Mouse (Mus musculus) embryonic fibroblast, embryonic 13.5 days (primary cell): ENCODE data around the gene Bcar3. TPM values are rescaled to one million over a fixed set of nuclear protein-coding genes. Genes with fewer than 3 reads are reported as not detected.

Experiments
- H3K27ac ChIP-seq: 2 replicates; pipeline ENCODE4 v1.5.1; 2012; ENCODE audit warnings: low read length, control low read depth, inconsistent platforms; ENCODE audit not compliant: insufficient read depth
- H3K4me1 ChIP-seq: 2 replicates; pipeline ENCODE4 v1.6.1; 2011; ENCODE audit warnings: low read length; ENCODE audit not compliant: control insufficient read depth, insufficient read depth
- H3K4me3 ChIP-seq: 2 replicates; pipeline ENCODE4 v1.5.1; 2011; ENCODE audit warnings: mild to moderate bottlenecking, control low read depth, low read length; ENCODE audit not compliant: insufficient read depth
- CTCF ChIP-seq: IDR thresholded peaks from 2 replicates; pipeline ENCODE4 v1.5.1; 2011; ENCODE audit warnings: mild to moderate bottlenecking, control low read depth, low read length, moderate library complexity, borderline replicate concordance; ENCODE audit not compliant: insufficient read depth
- POLR2A ChIP-seq: IDR thresholded peaks from 2 replicates; pipeline ENCODE4 v1.6.1; 2011; ENCODE audit warnings: low read depth, mild to moderate bottlenecking, control low read depth, low read length, moderate library complexity
- polyA plus RNA-seq: library from polyadenylated mRNA; stranded (reverse); fragments of >200 nt; gene quantifications from 2 replicates; pipeline ENCODE4 v1.2.4, GENCODE M21; 2011; ENCODE audit warnings: low read depth; ENCODE audit not compliant: missing spikeins, insufficient read length

Bcar3 gene
- polyA plus RNA-seq, 1 experiment = 4.2 TPM

DNA sequence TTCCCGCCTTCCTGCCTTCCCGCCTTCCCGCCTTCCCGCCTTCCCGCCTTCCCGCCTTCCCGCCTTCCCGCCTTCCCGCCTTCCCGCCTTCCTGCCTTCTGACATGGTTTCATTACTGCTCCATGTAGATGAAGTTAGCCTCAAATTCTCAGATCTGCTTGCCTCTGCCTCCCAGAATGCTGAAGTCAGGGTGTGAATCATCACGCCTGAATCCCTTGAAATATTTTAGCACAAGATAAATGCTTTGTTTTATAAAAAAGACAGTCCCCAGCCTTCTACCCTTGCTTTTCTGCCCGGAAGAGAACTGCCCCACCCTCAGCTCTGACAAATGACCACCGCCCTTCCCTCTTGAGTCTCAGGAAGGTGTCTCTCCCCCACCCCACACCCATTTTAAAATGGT, 154.3 kb downstream of the Bcar3 start:
- TF ChIP-seq CTCF = no peak
- TF ChIP-seq POLR2A = no peak
- no peaks in the 10 kb centered on the region for H3K4me1 ChIP-seq
- no peak overlapping the region for H3K4me3 ChIP-seq
- H3K27ac ChIP-seq = no peak overlapping the region

DNA sequence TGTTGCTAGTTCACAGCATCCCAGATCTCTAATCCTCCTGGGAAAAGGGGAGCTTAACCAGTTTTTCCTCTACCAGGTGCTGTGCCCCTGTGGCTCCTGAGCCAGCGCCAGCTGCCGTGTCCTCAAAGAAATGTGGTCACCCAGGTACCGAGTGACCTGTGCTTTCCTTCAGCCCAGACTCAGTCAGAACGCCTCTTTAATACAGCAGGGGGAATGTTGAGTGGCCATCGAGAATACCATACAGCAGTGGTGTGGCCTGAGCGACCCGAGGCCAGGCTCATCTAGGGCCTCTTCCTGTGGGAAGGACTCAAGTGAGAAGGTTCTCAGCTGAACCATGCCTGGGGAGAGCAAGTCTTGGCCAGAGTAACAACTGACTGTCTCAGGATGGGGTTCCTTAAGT, 156.1 kb downstream of the Bcar3 start:
- TF ChIP-seq POLR2A = no peak
- no peak for TF ChIP-seq CTCF
- no peak overlapping the region for H3K4me3 ChIP-seq
- H3K4me1 ChIP-seq = no peaks in the 10 kb centered on the region
- H3K27ac ChIP-seq = no peak overlapping the region

DNA sequence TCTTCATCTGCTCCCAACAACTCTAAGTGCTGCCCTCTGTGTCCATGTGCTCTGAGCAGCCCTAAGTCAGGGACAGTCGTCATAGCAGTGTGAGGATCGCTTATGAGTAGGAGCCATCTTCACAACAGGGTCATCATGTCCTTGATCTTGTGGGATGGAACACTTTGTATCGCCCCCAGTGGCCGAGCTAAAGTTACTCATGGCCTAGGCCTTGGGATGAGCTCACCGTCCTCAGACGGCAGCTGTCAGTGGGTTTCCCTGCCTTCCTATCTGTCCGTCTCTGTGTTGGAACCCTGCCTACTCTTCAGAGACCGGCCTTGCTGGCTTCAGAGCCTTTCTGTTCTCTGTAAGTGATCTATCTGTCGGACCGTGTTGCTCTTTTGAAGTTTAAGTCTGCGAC, 159.9 kb downstream of the Bcar3 start:
- TF ChIP-seq POLR2A = no peak

DNA sequence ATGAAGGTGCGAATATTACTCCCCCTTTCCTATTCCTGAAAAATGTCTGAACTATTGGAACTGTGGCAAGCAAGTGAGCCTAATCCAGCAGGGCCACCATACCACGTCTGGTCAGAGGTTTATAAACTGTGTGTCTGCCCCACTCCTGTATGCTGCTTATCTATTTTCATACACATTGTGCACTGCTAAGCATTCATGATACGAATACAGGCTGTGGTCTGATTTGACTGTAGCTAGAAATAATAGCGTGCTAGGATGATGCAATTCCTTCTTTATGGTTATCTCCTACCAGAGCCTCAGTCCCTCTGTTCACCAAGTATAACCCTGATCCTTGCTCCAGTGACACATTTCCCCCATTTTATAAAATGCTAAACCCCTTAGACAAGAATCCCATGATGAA, 162.2 kb downstream of the Bcar3 start:
- TF ChIP-seq CTCF (no peak), POLR2A (no peak)
- H3K27ac ChIP-seq = no peak overlapping the region

More for the DNA sequence above, 159.9 kb downstream of the Bcar3 start:
- H3K4me1 ChIP-seq = no peaks in the 10 kb centered on the region
- H3K27ac ChIP-seq = no peak overlapping the region
- no peak overlapping the region for H3K4me3 ChIP-seq

DNA sequence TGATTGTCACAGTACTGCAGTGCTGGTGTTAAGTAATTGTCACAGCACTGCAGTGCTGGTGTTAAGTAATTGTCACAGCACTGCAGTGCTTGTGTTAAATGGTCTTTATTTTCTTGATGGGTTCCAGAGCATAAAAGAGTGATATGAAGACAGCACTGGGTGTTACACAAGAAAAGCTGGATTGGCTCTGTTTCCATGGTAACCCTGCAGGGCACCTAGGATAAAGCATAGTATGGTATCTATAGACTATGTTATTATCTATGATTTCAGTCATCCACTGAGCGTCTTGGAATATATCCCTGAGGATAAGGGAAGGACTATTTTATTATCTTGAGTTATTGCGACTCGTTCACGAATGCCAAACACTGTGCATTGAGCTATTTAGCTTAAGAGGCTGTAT, 162.9 kb downstream of the Bcar3 start:
- no peaks in the 10 kb centered on the region for H3K4me1 ChIP-seq

More for the DNA sequence above, 162.2 kb downstream of the Bcar3 start:
- Histone ChIP-seq H3K4me1 (no peaks in the 10 kb centered on the region), H3K4me3 (no peak overlapping the region)

DNA sequence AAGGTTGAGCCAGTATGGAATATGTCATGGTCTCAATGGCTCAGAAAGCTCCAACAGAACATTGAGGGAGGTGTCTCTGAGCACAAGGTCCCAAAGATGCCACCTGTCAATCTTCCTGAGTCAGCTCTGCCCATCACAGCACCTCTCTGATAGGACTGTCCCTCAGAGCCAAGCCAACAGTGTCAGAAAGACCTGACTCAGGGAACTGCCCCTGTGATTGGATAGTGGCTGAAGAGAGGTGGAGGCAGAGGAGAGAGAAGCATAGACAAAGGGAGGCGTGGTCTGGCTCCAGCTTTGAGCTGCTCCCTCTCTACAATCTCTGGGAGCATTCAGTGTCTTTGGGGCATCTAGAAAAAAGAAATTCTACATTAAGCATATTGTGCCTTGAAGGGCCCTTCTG, 163.8 kb downstream of the Bcar3 start:
- TF ChIP-seq POLR2A (no peak), CTCF (no peak)

More for the DNA sequence above, 162.9 kb downstream of the Bcar3 start:
- no peak overlapping the region for H3K4me3 ChIP-seq
- TF ChIP-seq CTCF = no peak
- no peak for TF ChIP-seq POLR2A
- no peak overlapping the region for H3K27ac ChIP-seq

DNA sequence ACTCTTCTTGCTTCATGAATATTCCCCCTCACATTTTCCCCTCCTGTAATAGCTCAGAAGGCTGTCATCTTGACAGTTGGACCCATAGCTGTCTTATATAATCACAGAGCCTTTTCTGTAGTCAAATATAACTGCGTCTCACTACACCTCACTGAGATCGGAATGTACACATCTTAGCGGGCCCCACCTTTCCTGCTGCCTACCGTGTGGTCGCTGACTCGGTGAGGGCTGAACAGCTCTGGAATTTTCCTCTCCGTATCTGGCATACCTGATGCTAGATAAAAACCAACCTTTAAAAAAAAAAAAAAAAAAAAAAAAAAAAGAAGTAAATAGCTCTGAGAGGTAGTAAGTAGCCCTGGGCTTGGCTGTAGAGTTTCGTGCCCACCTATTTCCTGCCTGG, 164.8 kb downstream of the Bcar3 start:
- Histone ChIP-seq H3K4me1 (no peaks in the 10 kb centered on the region), H3K27ac (no peak overlapping the region), H3K4me3 (no peak overlapping the region)
- TF ChIP-seq CTCF (no peak), POLR2A (no peak)

More for the DNA sequence above, 163.8 kb downstream of the Bcar3 start:
- no peaks in the 10 kb centered on the region for H3K4me1 ChIP-seq
- no peak overlapping the region for H3K4me3 ChIP-seq
- H3K27ac ChIP-seq = no peak overlapping the region

DNA sequence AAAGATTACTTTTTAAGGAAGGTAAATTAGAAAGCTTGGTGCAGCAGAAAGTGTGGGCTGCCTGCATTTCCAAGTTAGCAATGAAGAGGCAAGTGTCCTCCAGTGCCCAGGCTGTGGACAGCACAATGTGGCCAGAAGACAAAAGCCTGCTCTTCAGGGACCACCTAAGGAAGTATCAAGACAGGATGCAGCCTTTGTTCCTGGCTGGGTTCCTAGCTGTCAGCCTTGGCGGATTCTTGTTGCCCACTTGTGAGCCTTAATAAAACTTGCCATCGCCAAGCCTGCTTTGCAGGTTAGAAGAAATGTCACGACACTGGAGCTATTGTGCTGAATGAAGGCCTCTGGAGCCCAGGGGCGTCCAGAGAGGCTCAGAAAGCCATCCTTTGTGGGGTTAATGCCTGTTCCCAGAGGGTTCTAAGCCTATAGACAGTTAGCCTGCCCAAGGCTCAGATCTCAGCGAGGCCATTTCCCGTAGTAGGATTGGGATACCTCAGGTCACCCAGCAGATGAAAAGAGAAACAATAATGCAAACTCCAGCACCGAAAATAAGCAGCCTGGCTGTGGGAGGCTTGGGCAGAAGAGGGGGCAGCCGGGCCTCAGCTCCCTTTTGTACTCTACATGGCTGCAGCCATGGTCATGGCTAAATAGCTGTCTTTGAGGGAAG, 167.0 kb downstream of the Bcar3 start:
- Histone ChIP-seq H3K27ac (no peak overlapping the region), H3K4me3 (no peak overlapping the region), H3K4me1 (no peaks in the 10 kb centered on the region)
- no peak for TF ChIP-seq POLR2A
- TF ChIP-seq CTCF = no peak

DNA sequence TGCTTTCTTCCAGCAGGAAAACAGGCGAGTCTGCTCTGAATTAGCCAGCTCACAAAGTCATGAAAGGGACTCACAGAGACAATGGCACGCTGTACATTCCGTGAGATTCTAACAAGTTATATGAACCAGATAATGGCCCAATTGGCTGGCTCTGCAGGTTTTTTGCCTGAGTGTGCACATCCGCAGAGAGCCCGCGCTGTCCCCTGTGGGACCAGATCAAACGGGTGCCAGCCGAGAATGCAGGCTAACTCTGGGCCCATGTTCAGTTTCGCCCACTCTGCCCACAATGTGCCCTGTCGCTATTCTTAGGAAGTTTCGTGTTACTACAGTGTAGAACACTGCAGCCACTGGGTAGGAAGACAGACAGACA, 167.6 kb downstream of the Bcar3 start:
- Histone ChIP-seq H3K4me1 (no peaks in the 10 kb centered on the region), H3K27ac (no peak overlapping the region), H3K4me3 (no peak overlapping the region)
- TF ChIP-seq CTCF = no peak
- no peak for TF ChIP-seq POLR2A

DNA sequence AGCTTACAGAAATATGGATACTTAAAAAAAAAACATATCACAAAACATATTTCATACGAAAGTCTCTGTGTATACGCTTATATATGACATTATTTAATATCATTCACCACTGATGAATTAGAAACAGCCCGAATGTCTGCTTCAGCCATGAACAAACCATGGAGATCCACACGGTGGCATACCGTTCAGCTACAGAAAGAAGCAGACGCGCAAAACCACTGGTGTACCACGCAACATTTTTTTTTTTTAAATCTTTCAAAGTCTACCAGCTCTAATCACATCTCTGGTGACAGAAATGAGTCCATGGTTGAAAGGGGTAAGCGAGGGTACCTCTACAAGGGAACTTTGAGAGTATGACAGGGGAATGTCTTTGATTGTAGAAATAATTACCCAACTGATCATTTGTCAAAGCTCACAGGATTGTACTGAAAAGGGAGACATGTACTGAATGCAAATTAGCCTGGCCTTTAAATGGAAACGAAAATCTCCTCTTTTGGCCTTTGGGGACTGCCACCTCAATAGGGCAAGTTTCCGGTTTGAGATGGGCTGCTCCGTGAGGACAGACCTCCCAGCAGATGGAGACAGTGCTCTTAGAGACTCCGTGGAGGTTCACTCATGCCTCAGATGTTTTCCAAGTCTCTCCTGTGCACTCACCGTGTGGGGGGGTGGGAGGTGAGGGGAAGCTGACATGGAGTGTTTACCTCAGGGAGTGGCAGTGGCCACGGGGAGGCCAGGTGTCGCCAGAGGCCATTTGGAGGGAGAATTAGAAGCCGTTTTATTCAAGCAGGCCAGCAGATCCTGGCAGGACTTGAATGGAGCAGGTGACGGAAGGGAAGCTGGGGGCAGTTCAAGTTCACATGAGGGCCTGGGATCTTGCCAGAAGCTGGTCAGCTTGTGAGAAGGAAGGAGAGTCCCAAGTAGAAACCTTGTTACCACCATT, 168.3 kb downstream of the Bcar3 start:
- Histone ChIP-seq H3K4me1 (no peaks in the 10 kb centered on the region), H3K4me3 (no peak overlapping the region), H3K27ac (no peak overlapping the region)
- TF ChIP-seq POLR2A (no peak), CTCF (no peak)
